Mouse (Mus musculus): ENCODE measurements around the gene Bad. TPM values are rescaled to one million over a fixed set of nuclear protein-coding genes. Genes with fewer than 3 reads are reported as not detected.

Gene Bad
- polyA plus RNA-seq, 1 experiment from 2014 or later: 87.1 TPM

Small RNA genes within 50 kb of the gene (microRNA-seq; reads per million reads assigned to microRNA genes)
- gene Mir6990: 0.66 reads per million

Other genes starting within 250 kb of the Bad start
- 35.5 and 39.6 TPM in 2 replicates for gene Rps6ka4, start 101.2 kb upstream of the Bad start, polyA plus RNA-seq (2015; fragmentation: Nextera tagmentation; extraction: Ambion mirVana)
- gene Ccdc88b, start 83.7 kb upstream of the Bad start, polyA plus RNA-seq (2015; fragmentation: Nextera tagmentation; extraction: Ambion mirVana): 1.1 and 1.3 TPM in 2 replicates
- 111 and 122 TPM in 2 replicates for gene Trmt112, start 32.2 kb upstream of the Bad start, polyA plus RNA-seq (2015; fragmentation: Nextera tagmentation; extraction: Ambion mirVana)
- gene Prdx5, start 31.8 kb upstream of the Bad start, polyA plus RNA-seq (2015; fragmentation: Nextera tagmentation; extraction: Ambion mirVana): 291 and 307 TPM in 2 replicates
- gene Esrra, start 20.0 kb upstream of the Bad start, polyA plus RNA-seq (2015; fragmentation: Nextera tagmentation; extraction: Ambion mirVana): 17.8 and 18.0 TPM in 2 replicates
- gene Catsperz, start 16.5 kb upstream of the Bad start, polyA plus RNA-seq (2015; fragmentation: Nextera tagmentation; extraction: Ambion mirVana): 1.8 and 2.8 TPM in 2 replicates
- gene Kcnk4, start 7.3 kb upstream of the Bad start, polyA plus RNA-seq (2015; fragmentation: Nextera tagmentation; extraction: Ambion mirVana): 0.68 and 0.79 TPM in 2 replicates
- gene Gpr137, start 619 bp downstream of the Bad start, polyA plus RNA-seq (2015; fragmentation: Nextera tagmentation; extraction: Ambion mirVana): 20.2 and 22.1 TPM in 2 replicates
- gene Ppp1r14b, start 33.1 kb downstream of the Bad start, polyA plus RNA-seq (2015; fragmentation: Nextera tagmentation; extraction: Ambion mirVana): 53.7 and 70.6 TPM in 2 replicates
- 61.7 and 65.4 TPM in 2 replicates for gene Plcb3, start 34.6 kb downstream of the Bad start, polyA plus RNA-seq (2015; fragmentation: Nextera tagmentation; extraction: Ambion mirVana)
- gene Fkbp2, start 38.6 kb downstream of the Bad start, polyA plus RNA-seq (2015; fragmentation: Nextera tagmentation; extraction: Ambion mirVana): 153 and 158 TPM in 2 replicates
- gene Vegfb, start 45.8 kb downstream of the Bad start, polyA plus RNA-seq (2015; fragmentation: Nextera tagmentation; extraction: Ambion mirVana): 19.0 and 19.7 TPM in 2 replicates
- gene Dnajc4, start 50.7 kb downstream of the Bad start, polyA plus RNA-seq (2015; fragmentation: Nextera tagmentation; extraction: Ambion mirVana): 28.8 TPM in 2 replicates
- gene Nudt22, start 54.3 kb downstream of the Bad start, polyA plus RNA-seq (2015; fragmentation: Nextera tagmentation; extraction: Ambion mirVana): 22.9 and 26.6 TPM in 2 replicates
- 10.7 and 12.0 TPM in 2 replicates for gene Trpt1, start 54.3 kb downstream of the Bad start, polyA plus RNA-seq (2015; fragmentation: Nextera tagmentation; extraction: Ambion mirVana)
- 17.3 and 18.4 TPM in 2 replicates for gene Fermt3, start 77.6 kb downstream of the Bad start, polyA plus RNA-seq (2015; fragmentation: Nextera tagmentation; extraction: Ambion mirVana)
- gene Stip1, start 98.1 kb downstream of the Bad start, polyA plus RNA-seq (2015; fragmentation: Nextera tagmentation; extraction: Ambion mirVana): 198 and 202 TPM in 2 replicates
- 10.0 and 14.0 TPM in 2 replicates for gene Macrod1, start 114.9 kb downstream of the Bad start, polyA plus RNA-seq (2015; fragmentation: Nextera tagmentation; extraction: Ambion mirVana)
- gene Flrt1, start 163.9 kb downstream of the Bad start, polyA plus RNA-seq (2015; fragmentation: Nextera tagmentation; extraction: Ambion mirVana): 3.4 and 3.6 TPM in 2 replicates

Measured in stomach, embryonic 16.5 days (tissue).